Mouse (Mus musculus) CD8-positive naive resting alpha-beta T cell, adult 2 months (primary cell): ENCODE measurements around the gene Mast1.
"Not testable (repeated sequence)": the region's sequence is repeated elsewhere in the genome, so short reads cannot be mapped to it uniquely, and the experiment has no call there.

Source experiments
- DNase-seq, 2 experiments: peaks; one replicate each; pipeline ENCODE4 v3.0.0; 2022; ENCODE audit warnings: low read depth in 2 of 2, low spot score in 2 of 2

Gene Mast1

DNA sequence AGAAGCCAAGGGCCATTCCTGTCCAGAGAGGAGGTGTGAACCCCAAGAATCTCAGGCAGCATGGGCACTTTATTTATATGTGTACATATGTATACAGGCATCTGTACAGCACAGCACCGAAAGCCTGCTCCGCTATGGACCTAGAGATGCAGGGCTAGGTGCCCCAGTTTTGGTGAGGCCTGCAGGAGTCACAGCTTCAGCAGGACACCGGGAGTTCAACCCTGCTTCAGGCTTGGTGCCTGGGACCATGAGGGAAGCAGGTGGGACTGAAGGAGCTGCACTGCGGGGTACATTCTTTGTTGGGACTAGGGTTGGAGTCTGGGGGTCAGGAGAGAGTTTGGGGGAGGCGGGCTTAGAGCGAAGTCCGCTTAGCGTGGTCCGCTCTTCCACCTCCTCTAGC lies 25.3 kb downstream of the Mast1 start:
- DNase-seq, result no peak

DNA sequence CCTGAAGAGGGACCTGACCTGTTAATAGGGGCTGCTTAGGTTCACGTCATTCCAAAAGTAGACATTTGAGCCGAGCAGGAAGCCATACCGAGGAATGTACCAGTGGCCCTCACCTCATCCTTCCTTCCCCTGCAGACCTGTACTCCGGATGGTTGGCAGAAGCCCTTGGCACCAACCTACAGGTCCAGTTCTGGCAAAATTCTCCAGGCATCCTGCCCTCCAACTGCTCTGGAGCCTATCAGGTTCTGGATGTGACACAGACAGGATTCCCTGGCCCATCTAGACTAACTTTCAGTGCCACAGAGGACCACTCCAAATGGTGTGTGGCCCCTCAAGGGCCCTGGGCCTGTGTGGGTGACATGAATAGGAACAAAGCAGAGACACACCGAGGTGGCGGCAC lies 26.6 kb downstream of the Mast1 start:
- no peak for DNase-seq

DNA sequence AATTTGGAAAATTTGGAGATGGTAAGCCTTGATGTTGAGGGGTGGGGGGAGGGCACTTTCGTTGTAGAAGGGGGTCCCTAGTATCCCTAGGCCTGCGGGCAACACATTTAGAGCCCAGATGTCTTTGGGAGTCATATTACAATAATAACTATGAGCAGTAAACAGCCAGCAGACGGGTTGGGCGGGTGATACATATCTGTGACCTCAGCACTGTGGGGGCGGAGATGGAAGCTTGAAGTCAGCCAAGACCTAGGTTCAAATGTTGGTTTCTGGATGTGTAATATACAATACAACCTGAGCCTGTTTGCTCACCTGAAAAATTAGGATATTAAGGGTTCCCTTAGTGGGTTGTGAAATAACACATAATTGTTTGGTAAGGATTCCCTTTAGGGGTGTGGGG lies 27.2 kb downstream of the Mast1 start:
- no peak for DNase-seq

DNA sequence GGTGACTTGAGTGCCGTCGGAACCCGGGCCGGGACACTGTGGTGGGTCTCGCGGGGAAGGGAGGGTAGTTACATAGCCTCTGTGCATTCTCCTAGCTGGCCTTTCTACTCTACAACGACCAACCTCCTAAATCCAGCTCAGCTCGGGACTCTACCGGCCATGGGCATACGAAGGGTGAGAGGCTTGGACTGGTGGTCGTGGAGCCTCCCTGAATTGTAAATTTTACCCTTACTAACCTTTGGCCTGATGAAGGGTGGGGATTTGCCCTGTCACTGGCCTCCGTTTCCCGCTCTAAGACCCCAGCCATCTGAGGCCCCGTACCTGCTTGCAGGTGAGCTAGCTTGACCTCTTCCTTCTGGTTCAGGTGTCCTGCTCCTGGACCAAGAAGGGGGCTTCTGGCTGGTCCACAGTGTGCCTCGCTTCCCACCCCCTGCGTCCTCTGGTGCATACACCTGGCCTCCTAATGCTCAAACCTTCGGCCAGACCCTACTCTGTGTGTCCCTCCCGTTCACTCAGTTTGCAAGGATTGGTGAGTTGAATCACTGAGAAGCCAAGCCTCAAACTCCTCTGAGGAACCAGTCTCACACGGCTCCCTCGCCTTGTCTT lies 27.9 kb downstream of the Mast1 start:
- DNase-seq, result no peak

DNA sequence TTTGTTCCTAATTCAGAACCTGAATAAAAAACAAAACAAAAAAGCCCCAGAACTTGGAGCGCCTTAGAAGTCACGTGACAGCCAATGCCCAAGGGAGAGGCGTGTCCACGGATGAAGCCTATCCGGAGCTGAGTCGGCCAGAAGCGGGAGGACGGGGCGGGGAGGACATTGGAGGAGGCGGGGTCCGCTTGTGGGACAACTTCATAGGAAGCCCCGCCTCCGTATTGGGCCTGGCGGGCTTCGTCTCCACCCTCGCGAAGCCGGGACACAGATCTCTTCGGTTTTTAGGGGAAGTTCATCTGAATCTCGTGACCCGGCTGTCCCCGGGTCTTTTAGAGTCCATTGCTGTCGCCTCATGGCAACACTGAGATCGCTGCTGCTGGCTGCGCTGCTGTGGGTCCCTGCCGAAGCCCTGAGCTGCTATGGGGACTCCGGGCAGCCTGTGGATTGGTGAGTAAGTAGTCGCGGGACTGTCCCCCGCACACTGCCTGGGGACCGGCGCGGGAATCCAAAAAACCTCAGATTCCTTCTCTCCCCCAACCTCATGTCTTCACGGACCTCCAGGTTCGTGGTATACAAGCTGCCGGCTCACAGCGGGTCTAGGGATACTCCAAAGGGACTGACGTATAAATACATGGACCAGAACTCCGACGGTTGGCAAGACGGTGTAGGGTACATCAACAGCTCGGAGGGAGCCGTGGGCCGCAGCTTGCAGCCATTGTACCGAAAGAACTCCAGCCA lies 28.6 kb downstream of the Mast1 start, which contains the start of gene Dnase2a:
Gene Dnase2a, plus strand, starts transcription at position 140 of the 741 bp plus-strand sequence.
- DNase-seq, result peak; percentile 84 to 85

DNA sequence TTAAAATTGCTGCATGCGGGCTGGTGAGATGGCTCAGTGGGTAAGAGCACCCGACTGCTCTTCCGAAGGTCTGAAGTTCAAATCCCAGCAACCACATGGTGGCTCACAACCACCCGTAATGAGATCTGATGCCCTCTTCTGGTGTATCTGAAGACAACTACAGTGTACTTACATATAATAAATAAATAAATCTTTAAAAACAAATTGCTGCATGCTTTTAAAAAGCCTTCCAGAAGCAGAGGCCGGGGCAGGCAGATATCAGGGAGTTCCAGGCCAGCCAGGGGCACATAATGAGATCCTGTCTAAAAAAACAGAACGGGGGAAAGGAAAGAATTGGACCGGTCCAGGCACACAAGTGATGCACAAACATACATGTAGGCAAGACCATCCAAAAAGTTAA lies 29.2 kb downstream of the Mast1 start:
- DNase-seq, result not testable (repeated sequence)

DNA sequence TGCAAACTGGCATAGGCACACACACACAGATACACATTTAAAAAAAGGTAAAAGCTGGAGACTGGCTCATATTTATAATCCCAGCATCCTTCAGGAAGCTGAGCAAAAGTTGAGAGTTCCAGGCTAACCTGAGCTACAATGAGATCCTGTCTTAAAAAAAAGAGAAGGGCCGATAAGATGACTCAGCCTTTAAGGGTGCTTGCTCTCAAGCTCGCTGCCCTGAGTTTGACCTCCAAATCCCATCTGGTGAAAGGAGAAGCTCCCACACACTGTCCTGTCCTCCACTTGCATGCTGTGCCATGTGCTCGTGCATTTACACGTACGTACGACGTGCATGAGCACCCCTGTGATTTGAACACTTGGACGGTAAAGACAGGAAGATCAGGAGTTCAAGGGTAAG lies 29.7 kb downstream of the Mast1 start:
- DNase-seq, result no peak

DNA sequence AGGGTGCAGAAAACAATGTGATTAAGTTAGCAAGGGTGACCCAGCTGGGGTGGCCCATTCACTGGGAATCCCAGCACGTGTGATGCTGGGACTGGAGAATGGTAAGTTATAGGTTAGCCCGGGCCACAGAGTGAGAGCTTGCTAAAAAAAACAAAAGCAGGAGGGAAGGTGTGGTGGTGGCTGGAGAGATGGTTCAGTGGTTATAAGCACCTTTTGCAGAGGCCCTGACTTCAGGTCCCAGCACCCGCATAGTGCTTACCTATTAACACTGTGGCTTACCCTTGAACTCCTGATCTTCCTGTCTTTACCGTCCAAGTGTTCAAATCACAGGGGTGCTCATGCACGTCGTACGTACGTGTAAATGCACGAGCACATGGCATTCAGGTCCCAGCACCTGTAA lies 30.1 kb downstream of the Mast1 start:
- DNase-seq, result no peak

DNA sequence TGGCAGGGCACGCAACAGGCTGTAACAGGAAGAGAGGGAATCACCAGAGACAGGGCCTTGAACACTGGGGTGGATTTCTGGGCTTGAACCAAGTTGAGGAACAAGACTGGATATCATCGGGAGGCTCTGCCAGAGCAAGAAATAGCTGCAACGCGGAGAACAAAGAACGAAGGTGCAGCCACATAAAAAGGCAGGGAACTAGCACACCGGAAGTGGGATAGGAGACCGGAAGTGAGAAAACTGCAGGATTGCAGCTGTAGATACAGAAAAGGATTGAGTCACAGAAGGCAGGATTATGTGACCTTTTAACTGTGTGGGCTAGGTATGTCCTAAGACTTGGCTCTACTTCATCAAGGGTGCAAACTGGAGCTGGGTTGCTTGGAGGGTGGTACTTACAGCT lies 32.8 kb downstream of the Mast1 start:
- no peak for DNase-seq

DNA sequence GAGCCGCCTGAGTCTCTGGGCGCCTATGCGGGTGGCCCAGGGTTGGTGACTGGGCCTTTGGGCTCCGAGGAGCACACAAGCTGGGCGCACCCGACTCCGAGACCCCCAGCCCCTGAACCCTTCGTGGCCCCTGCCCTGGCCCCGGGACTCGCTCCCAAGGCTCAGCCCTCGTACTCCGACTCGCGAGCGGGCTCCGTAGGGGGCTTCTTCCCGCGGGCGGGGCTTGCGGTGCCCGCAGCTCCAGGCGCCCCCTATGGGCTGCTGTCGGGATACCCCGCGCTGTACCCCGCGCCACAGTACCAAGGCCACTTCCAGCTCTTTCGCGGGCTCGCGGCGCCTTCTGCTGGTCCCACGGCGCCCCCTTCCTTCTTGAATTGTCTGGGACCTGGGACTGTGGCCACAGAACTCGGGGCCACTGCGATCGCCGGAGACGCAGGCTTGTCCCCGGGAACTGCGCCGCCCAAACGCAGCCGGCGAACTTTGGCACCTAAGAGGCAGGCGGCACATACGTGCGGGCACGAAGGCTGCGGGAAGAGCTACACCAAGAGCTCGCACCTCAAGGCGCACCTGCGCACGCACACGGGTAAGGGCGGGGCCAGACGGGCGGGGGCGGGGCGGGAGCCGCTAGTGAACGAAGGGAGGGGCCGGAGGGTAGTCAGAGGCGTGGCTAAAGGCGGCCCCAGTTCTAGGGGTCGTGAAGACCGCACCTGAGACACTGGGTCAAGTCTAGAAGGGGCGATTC lies 34.1 kb downstream of the Mast1 start:
- DNase-seq, result peak; percentile 85 to 93

DNA sequence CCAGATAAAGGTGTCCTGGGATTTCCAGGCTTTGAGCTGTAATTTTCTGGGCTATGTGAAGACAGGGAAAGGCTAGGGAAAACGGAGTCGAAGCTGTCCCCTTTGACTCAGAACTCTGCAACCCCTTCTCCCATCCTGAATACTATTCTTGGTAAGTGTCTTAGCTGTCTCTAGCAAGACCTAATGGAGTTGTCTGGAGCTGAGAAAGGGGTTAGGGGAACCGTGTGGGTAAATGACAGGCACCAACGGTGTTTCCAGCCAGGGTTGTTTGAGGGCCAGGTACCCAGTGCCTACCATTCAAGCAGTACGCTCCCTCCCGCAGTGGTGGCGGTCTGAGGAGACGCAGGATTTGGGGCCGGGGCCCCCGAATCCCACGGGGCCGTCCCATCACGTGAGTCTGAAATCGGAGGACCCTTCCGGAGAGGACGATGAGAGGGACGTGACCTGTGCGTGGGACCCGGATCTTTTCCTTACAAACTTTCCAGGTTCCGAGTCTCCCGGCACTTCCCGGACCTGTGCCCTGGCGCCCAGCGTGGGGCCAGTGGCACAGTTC lies 34.7 kb downstream of the Mast1 start:
- DNase-seq, result no peak

DNA sequence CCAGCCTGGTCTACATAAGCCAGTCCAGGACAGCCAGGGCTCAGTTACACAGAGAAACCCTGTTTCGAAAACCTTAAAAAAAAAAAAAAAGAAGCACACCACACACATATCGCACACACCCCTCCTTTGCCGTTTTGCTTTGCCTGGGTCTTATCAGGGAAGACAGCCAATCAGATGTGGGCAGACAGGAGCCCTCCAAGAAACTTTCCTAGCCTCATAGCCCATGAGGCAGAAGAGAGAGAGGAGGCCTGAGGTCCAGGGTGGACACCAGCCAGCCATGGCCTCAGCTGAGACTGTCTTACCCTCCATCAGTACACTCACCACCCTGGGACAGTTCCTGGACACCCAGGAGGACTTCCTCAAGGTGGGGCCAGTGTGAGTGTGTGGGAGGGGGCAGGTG lies 35.4 kb downstream of the Mast1 start, which contains the start of gene Klf1:
Gene Klf1, plus strand, starts transcription at position 177 of the 400 bp plus-strand sequence.
- DNase-seq, result no peak

DNA sequence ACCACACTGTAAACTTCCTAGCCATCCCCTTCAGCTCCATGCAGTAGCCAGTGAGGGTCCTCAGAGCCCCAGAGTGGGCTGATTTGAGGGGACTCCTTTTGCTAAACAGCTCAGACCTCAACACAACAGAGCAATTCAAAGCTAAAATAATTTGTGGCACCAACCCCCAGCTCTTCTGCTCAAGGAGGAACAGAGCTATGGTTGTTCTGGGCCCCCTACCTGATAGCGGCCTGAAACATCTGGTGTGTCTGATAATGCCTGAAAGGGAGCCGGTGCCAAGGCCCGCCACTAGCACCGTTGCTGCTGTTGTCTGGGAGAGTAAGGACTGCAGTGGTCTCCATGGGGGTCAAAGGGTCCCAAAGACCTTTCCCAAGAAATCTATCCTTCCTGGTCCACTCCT lies 36.1 kb downstream of the Mast1 start:
- no peak for DNase-seq

DNA sequence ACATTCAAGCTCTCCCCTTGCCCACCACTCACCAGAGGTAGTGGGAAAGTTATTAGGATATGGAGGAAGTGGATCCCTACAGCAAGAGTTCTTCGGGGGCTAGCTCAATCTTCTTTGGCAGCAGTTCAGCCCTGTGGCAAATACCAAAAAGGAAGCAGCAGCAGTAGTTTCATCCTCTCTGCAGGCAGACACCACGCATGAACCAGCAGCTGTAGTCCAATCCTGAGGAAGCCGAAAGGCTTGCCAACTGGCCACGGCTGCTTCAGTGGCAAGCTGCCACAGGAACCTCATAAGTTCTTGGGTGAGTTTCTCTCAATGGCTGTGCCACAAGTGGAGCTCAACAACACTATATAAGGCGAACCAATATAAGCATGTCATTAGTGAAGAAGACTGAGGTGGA lies 41.2 kb downstream of the Mast1 start:
- no peak for DNase-seq

DNA sequence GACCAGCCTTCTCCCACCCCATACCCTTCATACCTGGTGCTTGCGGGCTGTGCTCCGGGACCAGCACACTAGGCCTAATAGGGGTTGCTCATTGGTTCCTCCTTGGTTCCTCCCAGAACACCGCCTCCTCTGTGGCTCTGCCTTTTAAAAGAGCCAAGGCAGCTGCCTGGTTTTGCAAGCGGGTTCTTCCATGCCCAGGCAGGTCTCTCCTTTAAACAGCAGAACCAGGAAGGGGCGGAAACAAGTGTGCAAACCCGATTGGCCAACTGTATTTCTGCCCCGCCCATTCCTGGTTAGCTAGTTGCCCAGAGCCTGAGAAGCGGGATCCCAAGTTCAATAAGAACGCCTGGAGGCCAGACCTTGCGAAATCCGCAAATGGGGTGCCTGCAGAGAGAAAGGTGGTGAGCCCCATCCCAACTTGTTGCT lies 43.4 kb downstream of the Mast1 start, which contains the start of gene Gcdh:
Gene Gcdh, minus strand, starts transcription at position 213 of the 426 bp plus-strand sequence.
- DNase-seq, result peak; percentile 69 to 75

DNA sequence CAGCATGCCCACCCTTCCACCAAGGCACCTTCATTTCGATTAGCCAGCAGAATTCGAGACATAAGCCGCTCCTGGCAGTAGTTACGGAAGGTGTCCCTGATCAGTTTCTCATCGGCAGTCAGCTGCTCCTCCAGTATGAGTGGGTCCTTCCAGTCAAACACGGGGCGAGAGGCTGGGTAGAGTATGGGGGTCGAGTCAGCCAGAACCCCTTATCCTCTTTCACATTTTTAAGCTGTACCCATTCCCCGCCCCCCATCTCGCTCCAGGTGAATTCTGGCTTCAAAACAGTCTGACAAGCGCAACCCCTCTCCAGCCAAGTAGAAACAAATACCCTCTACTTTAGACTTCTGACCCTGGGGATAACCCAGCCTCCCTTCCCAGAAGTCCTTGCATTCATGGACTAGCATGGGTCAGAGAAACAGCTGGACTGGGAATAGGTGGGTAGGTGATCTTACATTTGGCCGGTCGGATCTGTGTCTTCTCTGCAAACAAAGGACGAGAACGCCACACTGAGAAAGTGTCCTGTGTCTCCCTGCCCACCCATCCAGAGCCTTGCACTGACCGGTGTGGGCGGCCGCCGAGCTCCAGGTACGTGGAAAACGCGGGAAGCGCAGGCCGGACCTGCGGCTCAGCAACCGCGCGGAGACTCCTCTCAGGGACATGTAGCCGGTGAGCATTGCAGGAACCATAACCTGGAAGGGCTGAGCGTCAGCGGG lies 44.0 kb downstream of the Mast1 start:
- DNase-seq, result no peak

DNA sequence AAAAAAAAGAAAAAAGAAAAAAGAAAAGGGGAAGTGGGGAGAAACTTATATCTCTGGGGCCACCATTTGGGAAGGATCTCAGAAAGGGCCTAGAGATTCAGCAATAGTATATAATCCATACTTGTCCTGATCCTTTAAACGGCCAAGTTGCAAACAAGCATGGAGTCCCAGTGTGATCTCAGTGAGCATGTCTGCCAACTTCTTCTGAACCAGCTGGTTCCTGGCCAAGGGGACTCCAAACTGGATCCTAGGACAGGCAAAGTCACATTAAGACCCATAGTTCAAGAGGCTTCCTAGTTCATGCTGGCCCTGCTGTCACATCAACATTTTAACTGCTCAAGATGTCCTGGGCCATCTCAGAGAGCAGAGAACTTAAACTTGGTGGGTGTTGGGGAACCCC lies 48.0 kb downstream of the Mast1 start:
- DNase-seq, result no peak

DNA sequence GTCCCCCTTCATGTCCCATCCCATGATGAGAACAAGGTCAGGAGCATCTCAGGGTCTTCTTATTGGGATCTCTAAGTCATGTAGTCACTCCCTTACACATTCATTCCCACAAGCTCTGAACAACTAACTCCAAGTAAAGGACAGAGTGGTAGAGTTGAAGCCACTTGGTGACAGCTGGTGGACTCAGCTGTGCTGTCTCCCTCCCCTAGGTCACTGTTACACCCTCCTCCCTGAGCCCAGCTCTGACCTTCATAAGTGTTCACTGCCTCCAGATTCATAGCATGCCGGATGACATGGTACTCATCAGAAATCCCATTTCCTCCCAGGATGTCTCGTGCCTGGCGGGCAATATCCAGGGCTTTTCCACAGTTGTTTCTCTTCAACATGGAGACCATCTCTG lies 48.9 kb downstream of the Mast1 start:
- DNase-seq, result no peak

DNA sequence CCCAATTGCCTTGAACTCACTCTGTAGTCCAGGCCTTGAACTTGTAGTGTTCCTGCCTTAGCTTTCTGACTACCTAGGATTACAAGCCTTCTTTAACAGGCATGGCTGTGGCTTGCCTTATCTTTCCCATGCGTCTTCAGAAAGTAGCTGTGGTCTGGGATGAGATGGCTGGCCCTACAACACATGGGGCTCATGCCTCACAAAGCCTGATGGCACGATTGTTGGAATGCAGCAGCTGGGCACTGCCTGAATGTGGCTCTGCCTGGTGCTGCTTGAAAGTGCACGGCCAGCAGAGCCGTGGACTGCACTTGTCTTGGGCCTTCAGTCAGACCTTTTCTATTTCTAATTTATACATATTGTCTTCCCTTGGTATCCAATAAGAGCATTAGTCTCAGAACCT lies 52.4 kb downstream of the Mast1 start:
- no peak for DNase-seq

DNA sequence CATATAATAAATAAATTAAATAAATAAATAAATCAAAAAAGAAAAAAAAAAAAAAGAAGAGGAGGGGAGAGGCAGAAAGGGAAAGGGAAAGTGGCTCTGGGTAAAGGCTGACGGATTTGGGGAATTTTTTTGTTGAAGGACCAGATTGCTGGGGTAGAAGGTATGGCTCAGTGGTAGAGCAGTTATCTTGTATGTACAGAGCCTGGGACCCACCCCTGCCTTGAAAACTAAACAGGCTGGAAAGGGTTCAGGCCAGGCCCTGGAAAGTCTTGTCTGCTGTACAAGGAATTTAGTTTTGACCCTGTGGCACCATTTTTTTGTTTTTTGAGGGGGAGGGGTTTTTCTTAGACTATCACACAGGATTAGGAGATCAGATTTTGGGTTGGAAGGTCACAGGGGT lies 58.2 kb downstream of the Mast1 start:
- no peak for DNase-seq
